8 mouse cellular contexts compared by ENCODE assay signal in genomic region chr5:103911555-103911954, GRCm38 (mm10). TPM values are rescaled to one million over a fixed set of nuclear protein-coding genes. Genes with fewer than 3 reads are reported as not detected.
DNase-seq lines count a peak whose midpoint lies in the region; ATAC-seq lines count a peak whose summit lies in the region.

No protein-coding gene starts in this region.

- WGBS in heart, embryonic 14.5 days: 72% methylated on average over 5 of the region's 5 CpGs
- 86% methylated on average over 5 of the region's 5 CpGs for WGBS in hindbrain, embryonic 11.5 days
- WGBS in midbrain, embryonic 11.5 days: 84% methylated on average over 5 of the region's 5 CpGs

- H3K4me1 ChIP-seq in heart, embryonic 14.5 days (ENCODE audit: control insufficient read depth in 2 of 2, insufficient read depth in 2 of 2, low read length in 2 of 2): peaks cover 5 to 17% of the 10 kb centered on the region in 2 experiments
- H3K4me1 ChIP-seq in hindbrain, embryonic 11.5 days (replicated peaks; ENCODE audit: control insufficient read depth, insufficient read depth, low read length): no peaks in the 10 kb centered on the region
- peaks cover 5% of the 10 kb centered on the region; the same call in 1 of the 2 replicates for H3K4me1 ChIP-seq in midbrain, embryonic 11.5 days (ENCODE audit: control insufficient read depth, insufficient read depth, low read length)

- no peaks in the 10 kb centered on the region for H3K27me3 ChIP-seq in heart, embryonic 14.5 days (ENCODE audit: control insufficient read depth, insufficient read depth, low read length)
- no peaks in the 10 kb centered on the region for H3K27me3 ChIP-seq in hindbrain, embryonic 11.5 days (ENCODE audit: control insufficient read depth, insufficient read depth, low read length)
- H3K27me3 ChIP-seq in midbrain, embryonic 11.5 days (ENCODE audit: control insufficient read depth, insufficient read depth, low read length): no peaks in the 10 kb centered on the region; the same call in 1 of the 2 replicates

- H3K4me3 ChIP-seq in heart, embryonic 14.5 days (ENCODE audit: control insufficient read depth in 1 of 2, insufficient read depth in 1 of 2, low read depth in 1 of 2, low read length in 2 of 2): no peak overlapping the region
- H3K4me3 ChIP-seq in hindbrain, embryonic 11.5 days (ENCODE audit: low read depth, low read length): no peak overlapping the region
- H3K4me3 ChIP-seq in midbrain, embryonic 11.5 days (ENCODE audit: low read depth, low read length): no peak overlapping the region

- no peaks in the 10 kb centered on the region for H3K36me3 ChIP-seq in heart, embryonic 14.5 days (ENCODE audit: control insufficient read depth, insufficient read depth, low read length)
- no peaks in the 10 kb centered on the region for H3K36me3 ChIP-seq in hindbrain, embryonic 11.5 days (ENCODE audit: control insufficient read depth, insufficient read depth, low read length)
- H3K36me3 ChIP-seq in midbrain, embryonic 11.5 days (ENCODE audit: control insufficient read depth, insufficient read depth, low read length): no peaks in the 10 kb centered on the region

- H3K9ac ChIP-seq in heart, embryonic 14.5 days (ENCODE audit: low read length): no peak overlapping the region; the same call in 1 of the 2 replicates
- no peak overlapping the region for H3K9ac ChIP-seq in hindbrain, embryonic 11.5 days (ENCODE audit: low read depth, low read length)
- no peak overlapping the region for H3K9ac ChIP-seq in midbrain, embryonic 11.5 days (ENCODE audit: low read length)

- no peak overlapping the region for H3K27ac ChIP-seq in heart, embryonic 14.5 days (replicated peaks in 1 of 2; ENCODE audit: control insufficient read depth in 1 of 2, insufficient read depth in 1 of 2, low read depth in 2 of 2, low read length in 2 of 2)
- no peak overlapping the region for H3K27ac ChIP-seq in hindbrain, embryonic 11.5 days (ENCODE audit: low read depth, low read length)
- H3K27ac ChIP-seq in midbrain, embryonic 11.5 days (ENCODE audit: low read depth, low read length): no peak overlapping the region

- intact Hi-C loops in left cerebral cortex, postnatal 25 days (cut with DNase I): loop anchor here (5.0 kb wide), 2 partner anchors 54 to 136 kb away; partner anchors contain the start of gene Nudt9

- ATAC-seq in heart, embryonic 14.5 days (ENCODE audit: insufficient number of reproducible peaks, insufficient read depth, low FRiP score, low read depth): no peak
- peak; percentile 28; the same call in 1 of the 2 replicates for ATAC-seq in hindbrain, embryonic 11.5 days (ENCODE audit: low FRiP score)
- ATAC-seq in midbrain, embryonic 11.5 days (ENCODE audit: low FRiP score): peak; percentile 13

- 0 out of 2 replicates have a peak overlapping the region, but pooled peaks have one; percentile 28 for H3K4me2 ChIP-seq in heart, embryonic 14.5 days (ENCODE audit: low read length)
- no peak overlapping the region for H3K4me2 ChIP-seq in hindbrain, embryonic 11.5 days (replicated peaks; ENCODE audit: low read depth, low read length)
- peak overlapping the region; percentile 83; the same call in 1 of the 2 replicates for H3K4me2 ChIP-seq in midbrain, embryonic 11.5 days

- DNase-seq in heart, adult 18-20 months: no peak
- peak; percentile 21 for DNase-seq in cerebellum, adult 8-10 months
- no peak for DNase-seq in hindbrain, embryonic 11.5 days (ENCODE audit: low spot score)
- DNase-seq in midbrain, embryonic 11.5 days (ENCODE audit: low spot score, missing footprints): no peak
- DNase-seq in urinary bladder, postnatal 14 days (ENCODE audit: low spot score): no peak
- DNase-seq in gastrocnemius, postnatal 10 days: no peak
- DNase-seq in left cerebral cortex, postnatal 25 days (ENCODE audit: low spot score in 2 of 2): no peak

- H3K9me3 ChIP-seq in heart, embryonic 14.5 days (ENCODE audit: control insufficient read depth, low read length): no peaks in the 10 kb centered on the region
- no peaks in the 10 kb centered on the region for H3K9me3 ChIP-seq in hindbrain, embryonic 11.5 days (ENCODE audit: control insufficient read depth, low read length)
- no peaks in the 10 kb centered on the region for H3K9me3 ChIP-seq in midbrain, embryonic 11.5 days (ENCODE audit: control insufficient read depth, low read length)

RNA-seq across cellular contexts. Expression of gene Klhl8, which starts 0.5 kb away (rescaled TPM):
- 11.9 and 14.2 TPM in 2 replicates for polyA plus RNA-seq in heart, embryonic 14.5 days (2014; fragmentation: Nextera tagmentation; extraction: Ambion mirVana)
- 10 to 100 TPM; 10.2 to 11.1 TPM for total RNA-seq in heart, adult 18-20 months (2021)
- polyA plus RNA-seq in hindbrain, embryonic 11.5 days (2014; fragmentation: Nextera tagmentation; extraction: Ambion mirVana): 15.6 and 17.2 TPM in 2 replicates
- 16.5 and 16.9 TPM in 2 replicates for polyA plus RNA-seq in midbrain, embryonic 11.5 days (2014; fragmentation: Nextera tagmentation; extraction: Ambion mirVana)
- total RNA-seq in gastrocnemius, postnatal 10 days (2021): 10 to 100 TPM; 19.3 to 20.2 TPM
- 10 to 100 TPM; 37.8 to 39.3 TPM for total RNA-seq in left cerebral cortex, postnatal 25 days (2021)
